Mouse (Mus musculus) lung, postnatal 25 days (tissue): ENCODE measurements around the gene Trim24.
A peak's percentile ranks its signal among the peaks of the same experiment; 100 is the strongest.
"Not testable (repeated sequence)": the region's sequence is repeated elsewhere in the genome, so short reads cannot be mapped to it uniquely, and the experiment has no call there.

Experiments used
- DNase-seq: peaks from one replicate; pipeline ENCODE4 v3.0.0; 2022; ENCODE audit warnings: low spot score

The Trim24 gene

DNA sequence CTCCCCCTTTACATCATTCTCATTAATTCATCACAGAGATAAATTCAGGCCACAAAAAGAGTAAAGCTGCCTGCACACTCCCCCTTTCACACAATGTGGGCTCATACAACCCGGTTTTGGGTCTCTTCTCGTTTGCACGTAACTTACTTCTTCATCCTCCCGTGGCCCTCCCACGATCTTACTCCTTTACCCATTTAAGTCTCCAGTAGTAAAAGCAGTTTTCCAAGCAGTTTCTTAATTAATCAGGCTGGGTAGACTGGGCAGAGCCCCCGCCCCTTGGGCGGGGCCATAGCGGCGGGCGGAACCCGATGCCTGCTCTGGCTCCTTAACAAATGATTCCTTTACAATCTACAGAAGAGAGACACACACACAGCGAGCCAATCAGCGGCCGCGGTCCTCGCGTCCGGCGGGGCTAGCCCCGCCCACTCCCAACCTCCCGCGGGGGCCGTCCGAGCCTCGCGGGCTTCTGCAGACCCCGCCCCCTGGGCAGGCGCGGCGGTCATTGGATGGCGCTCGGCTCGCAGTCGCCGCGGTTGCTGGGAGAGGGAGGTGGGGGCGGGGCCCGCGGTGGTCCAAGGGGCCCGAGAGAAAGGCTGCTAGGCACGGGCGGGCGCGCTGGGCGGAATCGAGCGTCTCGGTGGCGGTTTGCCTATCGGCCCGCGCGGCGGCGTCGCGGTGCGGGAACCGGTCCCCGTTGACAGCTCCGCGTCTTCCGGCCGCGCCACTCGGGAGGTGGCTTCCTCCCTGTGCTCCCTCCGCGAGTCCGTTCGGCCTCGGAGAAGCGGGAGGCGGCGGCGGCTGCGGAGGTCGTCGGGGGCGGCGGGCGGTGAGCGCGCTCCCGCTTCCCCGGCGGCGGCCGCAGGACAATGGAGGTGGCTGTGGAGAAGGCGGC lies at the start of gene Trim24:
TSS of gene Trim24 (plus strand) at position 567 of the 892 bp plus-strand sequence.
- DNase-seq, result peak; percentile 95

DNA sequence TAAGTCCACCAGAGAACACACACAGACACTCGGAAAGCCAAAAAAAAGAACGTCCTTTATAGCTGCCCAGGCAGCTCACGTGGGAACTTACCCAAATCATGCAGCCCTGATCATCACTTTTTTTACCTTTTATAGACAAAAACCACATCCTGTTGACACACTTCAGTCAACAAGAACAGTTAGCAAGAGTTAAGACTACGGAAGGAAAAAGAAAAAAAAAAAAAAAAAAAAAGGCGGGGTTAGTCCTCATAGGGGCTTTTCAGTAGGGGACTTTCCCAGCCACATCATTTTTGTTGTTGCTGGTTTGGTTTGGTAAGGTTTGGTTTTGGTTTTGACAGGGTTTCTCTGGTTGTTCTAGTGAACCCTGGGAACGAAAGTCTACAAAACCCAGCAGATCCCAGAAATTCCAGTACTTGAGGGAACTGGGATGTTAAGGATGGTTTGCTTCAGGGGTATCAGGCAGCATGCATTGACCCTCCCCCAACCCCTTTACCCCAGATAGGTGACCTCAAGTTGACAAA lies 49.0 kb upstream of the Trim24 start:
- no peak for DNase-seq

DNA sequence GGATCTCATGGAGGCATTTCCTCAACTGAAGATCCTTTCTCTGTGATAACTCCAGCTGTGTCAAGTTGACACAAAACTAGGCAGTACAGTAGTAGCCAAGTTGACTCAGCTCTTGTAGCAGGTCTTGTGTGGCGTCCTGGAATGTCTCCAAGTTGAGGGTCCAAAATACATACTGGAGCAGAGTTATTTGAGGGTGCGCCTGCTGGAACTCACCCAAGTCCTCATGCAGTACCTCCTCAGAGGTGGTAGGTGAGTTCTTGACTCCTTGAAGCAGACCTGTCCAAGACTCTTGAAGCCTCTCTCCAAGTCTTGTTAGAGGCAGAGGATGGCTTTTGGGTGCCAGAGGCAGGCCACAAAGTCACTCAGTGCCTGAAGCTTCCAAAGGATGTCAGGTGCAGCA lies 48.2 kb upstream of the Trim24 start:
- DNase-seq, result peak; percentile 43

DNA sequence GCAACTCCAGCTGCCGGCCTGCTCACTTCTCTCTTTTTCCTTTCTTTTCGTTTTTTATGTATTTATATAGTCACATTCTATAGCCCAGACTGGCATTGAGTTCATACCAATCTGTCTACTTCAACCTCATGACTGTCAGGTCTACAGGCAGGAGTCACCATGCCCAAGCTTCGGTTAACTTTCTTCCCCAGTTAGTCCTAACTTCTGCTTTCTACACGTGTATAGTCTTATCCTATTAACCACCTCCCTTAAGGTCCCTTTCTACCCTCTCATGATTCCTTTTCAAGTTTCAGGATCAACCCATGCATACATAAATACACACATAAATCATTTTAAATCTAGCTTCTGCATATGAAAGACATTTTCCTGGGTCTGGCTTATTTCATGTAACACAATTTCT lies 46.9 kb upstream of the Trim24 start:
- no peak for DNase-seq

DNA sequence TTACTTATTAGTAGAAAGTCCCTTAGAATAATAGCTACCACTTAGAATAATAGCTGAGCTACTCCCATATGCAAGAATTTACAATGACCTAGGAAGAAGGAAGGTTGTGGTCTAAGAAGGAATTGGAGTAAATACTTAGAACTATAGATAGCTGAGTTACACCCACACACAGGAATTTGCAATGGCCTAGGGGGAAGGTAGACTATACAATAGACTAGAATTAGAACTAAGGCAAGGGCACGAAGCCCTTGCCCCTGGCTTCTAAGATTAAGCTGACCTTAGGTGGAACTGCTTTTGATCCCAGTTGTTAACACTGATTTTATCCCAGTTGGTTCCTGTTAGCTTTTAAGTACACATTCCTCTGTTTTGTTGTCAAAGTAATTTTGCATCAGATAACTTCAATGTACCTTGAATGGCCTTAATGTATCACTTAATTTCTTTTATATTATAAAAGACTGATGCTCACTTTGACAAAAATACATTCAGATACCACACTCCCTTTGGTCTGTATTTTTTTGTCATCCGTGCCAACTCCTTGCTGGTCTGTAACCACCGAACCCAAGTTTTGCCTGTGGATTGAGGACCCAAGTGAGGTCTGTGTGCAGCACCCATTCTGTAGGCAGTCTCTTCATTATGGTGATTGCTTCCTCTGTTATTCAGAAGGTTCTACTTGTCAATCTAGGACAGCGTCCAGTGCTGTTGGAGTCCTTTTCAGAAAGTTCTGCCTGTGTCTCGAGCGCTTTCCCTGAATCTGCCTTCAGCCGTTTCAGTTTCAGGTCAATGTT lies 45.1 kb upstream of the Trim24 start:
- DNase-seq, result not testable (repeated sequence)

DNA sequence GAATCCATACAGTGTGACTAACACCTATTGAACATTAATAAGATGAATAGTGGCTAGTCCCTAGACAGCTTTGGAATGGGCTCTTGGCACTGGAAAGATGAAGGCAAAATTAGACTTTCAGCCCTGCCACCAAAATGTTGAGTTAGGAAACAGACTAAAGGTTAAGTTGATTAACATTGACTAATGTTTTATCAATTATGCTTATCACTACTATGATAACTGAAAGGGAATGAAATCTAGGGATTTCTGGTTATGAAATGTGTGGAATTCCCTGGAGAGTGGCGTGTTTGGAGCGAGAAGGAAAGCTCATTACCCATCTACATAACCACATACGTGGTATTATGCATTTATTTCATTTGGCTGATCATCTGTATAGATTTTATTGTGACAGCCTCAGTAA lies 41.7 kb upstream of the Trim24 start:
- DNase-seq, result no peak

DNA sequence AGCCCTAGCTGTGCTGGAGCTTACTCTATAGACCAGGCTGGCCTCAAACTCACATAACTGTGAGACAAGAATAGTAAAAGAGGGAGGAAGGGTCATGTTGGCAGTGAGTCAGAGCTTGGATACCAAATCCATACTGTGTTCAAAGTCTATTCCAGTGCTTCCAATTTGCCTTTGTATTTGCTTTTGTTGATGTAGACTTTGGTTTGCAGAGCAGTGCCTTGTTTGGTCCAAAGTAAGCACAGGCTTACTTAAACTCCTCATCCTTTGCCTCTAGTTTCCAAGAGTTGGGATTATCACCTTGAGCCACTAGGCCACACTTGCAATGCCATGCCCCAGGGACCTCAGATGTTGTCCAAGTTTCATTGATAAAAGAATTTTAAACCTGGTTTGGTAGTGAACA lies 41.0 kb upstream of the Trim24 start:
- no peak for DNase-seq

DNA sequence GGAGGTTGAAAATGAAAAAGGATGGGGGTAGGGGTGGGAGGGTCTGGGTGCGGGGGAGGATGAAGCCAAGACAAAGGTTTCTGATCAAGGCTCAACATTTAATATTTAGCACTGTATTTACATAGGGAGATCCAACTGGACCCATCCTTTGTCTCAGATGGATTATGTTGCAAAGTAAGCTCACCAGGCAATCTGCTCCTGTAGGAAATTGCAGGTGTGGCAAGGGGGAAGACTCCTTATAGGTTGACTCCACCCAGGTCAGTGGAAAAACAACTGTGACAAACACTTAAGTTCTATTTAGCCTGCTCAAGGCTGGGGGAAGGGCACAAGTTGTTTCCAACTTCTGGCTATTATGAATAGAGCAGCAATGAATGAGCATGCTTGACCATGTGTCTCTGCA lies 36.9 kb upstream of the Trim24 start:
- DNase-seq, result no peak

DNA sequence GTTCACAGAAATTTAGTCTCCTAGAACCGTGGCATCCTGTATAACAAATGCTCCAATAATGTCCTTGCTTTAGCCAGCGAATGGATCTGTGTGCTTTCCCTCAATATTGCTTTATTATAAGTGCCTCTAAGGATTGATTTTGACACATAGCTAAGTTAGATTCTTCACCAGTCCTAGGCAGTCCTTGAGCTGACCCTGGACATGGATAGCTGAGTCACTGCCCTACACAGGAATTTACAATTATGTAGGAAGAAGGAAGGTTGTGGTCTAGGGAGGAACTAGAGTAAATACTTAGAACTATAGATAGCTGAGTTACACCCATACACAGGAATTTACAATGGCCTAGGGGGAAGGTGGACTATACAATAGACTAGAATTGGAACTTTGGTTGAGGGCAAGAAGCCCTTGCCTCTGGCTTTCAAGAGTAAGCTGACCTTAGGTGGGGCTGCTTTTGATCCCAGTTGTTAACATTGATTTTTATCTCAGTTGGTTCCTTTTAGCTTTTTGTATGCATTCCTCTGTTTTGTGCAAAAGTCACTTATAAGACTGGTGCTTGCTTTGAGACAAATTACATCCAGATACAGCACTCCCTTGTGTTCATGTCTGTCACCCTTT lies 33.6 kb upstream of the Trim24 start:
- not testable (repeated sequence) for DNase-seq

DNA sequence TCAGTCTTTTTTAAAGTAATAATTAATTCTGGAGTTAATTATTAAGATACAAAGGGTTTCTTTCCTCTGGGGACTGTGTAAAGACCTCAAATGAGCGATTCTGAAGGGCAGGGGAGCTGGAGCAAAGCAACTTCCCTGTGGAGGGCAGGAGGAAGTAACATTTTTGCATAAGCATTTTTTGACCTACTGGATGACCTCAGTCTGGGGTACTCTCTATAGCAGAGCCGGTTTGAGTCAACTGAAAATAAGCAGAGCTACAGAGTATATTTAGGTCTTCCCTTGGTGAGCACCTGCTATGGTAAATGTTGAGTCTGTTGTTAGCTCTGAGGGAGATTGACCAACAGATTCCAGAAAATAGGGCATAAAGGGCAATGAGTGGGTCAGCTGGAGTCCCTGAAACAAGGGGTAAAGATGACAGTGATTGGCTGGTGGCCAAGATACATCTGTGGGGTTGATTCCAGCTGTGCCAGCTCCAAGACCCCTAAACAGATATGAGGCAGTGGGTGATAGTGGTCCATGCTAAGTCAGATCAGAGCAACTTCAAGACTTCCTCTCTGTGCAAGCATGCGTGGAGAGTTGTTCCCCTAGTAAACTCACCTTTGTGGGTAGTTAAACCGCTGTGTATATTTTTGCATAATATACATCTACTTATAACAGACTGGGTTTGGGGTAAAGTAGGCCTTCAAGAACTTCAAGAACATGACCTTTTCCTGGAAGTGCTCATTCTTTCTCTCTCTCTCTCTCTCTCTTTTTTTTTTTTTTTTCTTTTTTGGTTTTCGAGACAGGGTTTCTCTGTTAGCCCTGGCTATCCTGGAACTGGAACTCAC lies 27.6 kb upstream of the Trim24 start:
- no peak for DNase-seq

DNA sequence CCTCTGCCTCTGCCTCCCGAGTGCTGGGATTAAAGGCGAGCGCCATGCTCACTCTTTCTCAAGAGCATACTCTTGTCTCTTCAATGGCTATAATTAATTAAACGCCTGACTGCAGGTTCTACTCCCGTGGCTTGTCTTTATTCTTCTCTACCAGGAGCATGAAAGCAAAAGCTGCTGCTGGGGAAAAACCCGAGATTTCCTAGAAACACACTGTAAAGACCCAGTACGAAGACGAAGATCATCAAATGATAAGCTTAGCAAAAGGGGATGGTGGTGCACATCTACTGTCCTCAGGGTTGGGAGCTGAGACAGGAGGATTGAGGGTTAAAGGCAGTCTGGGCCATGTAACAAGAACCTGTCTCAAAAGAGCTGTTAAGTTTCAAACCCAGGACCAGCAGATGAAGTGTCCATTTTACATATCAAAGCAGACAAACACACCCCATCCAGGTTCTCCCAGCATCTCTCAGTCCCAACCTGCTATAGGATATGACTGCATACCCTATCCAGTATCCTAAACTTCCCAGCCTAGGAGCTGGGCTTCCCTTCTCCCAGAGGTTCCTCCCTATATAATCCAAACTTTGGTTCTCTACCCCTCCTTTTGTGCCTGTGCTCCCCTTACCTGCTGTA lies 26.9 kb upstream of the Trim24 start:
- DNase-seq, result no peak

DNA sequence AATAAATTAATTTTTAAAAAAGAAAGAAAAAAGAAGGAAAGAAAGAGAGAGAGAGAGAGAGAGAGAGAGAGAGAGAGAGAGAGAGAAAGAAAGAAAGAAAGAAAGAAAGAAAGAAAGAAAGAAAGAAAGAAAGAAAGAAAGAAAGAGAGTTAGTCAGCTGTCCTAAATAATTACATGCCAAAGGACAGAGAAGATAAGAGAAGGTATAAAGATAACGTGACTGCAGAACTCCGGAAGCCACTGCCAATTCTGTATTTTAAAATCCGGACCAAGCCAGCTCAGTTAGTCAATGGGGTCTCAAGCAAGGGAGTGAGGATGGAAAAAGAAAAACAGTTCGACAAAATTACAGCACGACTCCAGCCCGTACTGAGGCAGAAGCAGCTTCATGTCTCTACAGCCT lies 25.7 kb upstream of the Trim24 start:
- not testable (repeated sequence) for DNase-seq

DNA sequence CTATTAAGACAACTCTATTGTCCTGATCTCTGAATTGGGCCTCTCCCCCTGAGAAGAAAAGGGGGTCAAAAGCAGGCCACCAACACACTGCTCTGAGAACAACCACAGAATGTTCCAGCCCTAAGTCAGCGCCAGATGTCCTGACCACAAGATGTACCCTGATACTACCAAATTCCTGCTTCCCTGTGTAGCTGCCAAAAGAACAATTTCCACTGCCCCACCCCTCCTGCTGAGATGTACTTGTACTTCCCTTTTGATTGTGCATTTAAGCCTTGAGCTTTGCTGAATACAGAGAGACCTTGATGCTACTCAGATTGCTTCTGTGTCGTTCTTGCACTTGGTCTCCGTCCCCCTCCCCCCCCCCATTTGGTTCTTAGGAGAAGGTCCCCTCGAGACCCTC lies 23.1 kb upstream of the Trim24 start:
- not testable (repeated sequence) for DNase-seq

DNA sequence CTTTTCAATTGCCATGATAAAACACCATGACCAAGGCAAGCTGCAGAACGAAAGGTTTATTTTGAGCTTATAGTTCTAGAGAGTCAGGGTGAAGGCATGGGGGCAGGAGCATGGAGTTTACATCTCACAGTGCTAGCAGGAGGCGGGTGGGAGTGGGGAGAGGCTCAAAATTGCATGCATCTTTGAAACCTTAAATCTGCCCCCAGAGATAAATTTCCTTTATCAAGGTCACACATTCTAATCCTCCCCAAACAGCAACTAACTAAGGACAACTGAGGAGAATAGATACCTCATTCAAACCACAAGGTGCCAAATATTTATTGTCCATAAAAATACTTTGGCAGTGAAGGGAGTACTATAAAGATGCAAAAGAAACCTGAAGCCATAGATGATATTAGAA lies 19.3 kb upstream of the Trim24 start:
- no peak for DNase-seq

DNA sequence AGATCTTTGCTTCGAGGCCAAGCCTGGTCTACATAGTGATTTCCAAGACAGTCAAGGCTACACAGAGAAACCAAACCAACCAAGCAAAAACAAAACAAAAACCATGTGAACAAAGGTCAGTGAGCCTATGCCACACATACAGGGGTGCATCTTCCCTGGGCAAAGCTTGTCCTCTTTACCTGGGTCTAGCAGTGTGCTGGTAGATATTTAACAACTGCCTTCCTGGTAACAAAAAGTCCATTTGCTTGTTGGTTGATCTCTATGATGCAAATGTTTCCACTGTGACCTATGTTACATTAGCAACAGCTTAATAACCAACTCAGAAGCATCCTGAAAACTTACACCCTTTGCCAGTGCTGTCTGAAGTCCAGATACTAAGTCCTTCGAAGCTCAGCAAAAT lies 17.3 kb upstream of the Trim24 start:
- DNase-seq, result no peak

DNA sequence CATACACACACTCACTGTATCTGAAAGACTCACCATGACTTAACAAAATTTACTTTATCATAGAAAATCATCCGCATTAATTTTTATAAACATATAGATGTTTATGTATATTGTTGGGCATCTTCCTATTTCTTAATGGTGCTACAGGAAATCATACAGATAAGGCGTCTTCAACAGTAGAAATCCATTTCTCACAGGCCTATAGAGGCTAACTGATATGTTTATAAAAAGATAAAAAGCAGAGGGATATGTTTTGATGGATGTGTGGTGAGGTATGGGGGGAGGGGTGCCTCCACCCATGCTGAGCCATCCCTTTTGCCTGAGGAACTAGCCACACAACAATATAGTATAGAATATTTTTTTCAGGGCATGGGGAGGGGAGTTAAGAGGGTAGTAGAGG lies 15.2 kb upstream of the Trim24 start:
- DNase-seq, result no peak

DNA sequence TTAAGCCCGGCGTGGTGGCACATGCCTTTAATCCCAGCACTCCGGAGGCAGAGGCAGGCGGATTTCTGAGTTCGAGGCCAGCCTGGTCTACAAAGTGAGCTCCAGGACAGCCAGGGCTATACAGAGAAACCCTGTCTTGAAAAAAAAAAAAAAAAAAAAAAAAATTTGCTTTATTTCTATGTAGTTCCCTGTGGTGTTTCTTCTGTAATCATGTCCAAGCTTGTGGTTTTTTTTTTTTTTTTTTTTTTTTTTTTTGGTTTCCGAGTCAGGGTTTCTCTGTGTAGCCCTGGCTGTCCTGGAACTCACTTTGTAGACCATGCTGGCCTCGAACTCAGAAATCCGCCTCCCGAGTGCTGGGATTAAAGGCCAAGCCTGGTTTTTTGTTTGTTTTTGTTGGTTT lies 14.3 kb upstream of the Trim24 start:
- DNase-seq, result not testable (repeated sequence)

DNA sequence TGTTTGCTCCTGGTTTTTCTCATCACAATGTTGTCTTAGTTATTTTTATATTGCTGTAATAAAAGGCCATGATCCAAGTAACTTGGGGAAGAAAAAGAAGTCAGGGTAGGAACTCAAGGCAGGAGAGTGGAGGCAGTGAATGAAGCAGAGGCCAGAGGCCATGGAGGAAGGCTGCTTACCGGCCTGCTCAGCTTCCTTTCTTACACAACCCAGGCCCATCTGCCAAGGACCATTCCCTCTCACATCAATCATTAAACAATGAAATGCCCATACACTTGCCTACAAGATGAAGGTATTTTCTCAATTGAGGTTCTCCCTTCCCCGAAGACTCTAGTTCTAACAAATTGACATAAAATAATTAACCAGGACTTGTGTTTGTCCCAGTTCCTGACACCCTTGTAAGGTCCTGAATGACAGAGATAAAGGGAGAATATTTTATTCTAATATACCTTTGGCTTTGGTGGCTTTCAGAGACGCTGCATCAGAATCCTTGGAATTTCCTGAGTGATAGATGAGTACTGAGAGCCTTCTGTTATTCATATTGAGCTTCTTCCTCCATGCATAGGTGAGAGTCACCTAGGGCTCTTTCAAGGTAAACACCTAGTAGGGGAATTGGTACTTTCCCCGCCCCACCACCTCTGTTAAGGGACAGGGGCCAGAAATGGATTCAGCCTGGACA lies 13.3 kb upstream of the Trim24 start:
- DNase-seq, result no peak

DNA sequence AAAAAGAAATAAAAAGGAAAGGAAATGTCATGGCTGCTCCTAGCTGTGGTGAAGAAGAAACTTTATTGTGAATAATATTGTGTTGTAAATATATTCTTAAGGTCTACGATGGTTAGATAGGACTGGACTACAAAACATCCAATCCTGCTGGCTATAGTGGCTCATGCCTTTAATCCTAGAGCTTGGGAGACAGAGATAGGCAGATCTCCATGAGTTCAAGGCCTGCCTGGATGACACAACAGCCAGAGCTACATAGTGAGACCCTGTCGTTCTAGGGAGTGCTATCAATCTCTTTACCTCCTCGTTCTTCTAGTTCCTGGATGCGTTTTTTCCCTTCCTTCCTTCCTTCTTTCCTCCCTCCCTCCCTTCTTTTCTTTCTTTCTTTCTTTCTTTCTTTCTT lies 12.5 kb upstream of the Trim24 start:
- no peak for DNase-seq

DNA sequence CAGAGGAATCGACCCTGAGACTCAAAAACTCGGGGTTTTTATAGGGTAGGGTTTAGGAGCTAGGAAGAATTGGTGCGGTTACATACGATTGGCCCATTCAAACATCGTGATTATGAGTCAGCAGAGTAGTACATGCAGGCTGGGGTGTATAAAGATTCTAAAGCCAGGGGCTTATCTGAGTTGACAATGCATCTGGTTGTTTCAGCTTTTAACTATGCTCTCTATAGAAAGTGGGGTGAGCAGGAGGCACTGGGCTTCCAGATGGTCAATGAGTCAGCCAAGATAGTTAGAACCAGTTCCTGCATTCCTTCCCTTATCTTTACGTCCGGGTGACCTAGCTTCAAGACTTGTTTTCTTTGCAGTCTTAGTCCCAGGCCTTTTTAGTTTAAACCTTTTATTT lies 7.7 kb upstream of the Trim24 start:
- DNase-seq, result no peak
